Mouse (Mus musculus) heart, adult 18-20 months (tissue): ENCODE data around the gene Rbm47. TPM values are rescaled to one million over a fixed set of nuclear protein-coding genes. Genes with fewer than 3 reads are reported as not detected.

Experiments used
- DNase-seq, 2 experiments: peaks; one replicate each; pipeline ENCODE4 v3.0.0; 2021 to 2022; ENCODE audit warnings: mixed read lengths in 1 of 2
- total RNA-seq, 2 experiments: library from RNA; stranded (reverse); gene quantifications; 2 replicates each; pipeline ENCODE4 v1.2.3; 2021

Rbm47 gene
- total RNA-seq, 2 experiments from 2014 or later = 2.1 to 5.2 TPM

GRCm38 (mm10) chr5:66124931-66125330 is 48.0 kb downstream of the Rbm47 start:
- no peak for DNase-seq

GRCm38 (mm10) chr5:66124089-66124400 is 48.9 kb downstream of the Rbm47 start:
- DNase-seq = no peak

- no peak for DNase-seq
These were observed 49.4 kb downstream of the Rbm47 start for GRCm38 (mm10) chr5:66123295-66124088.

- DNase-seq = no peak
These were observed 51.7 kb downstream of the Rbm47 start for GRCm38 (mm10) chr5:66121255-66121654.

- no peak for DNase-seq
These were observed 58.2 kb downstream of the Rbm47 start for GRCm38 (mm10) chr5:66114751-66115150.

GRCm38 (mm10) chr5:66114208-66114607 is 58.7 kb downstream of the Rbm47 start:
- DNase-seq = no peak

GRCm38 (mm10) chr5:66112059-66112458 is 60.9 kb downstream of the Rbm47 start:
- peak; percentile 38 to 79 for DNase-seq

- no peak for DNase-seq
These were observed 66.5 kb downstream of the Rbm47 start for GRCm38 (mm10) chr5:66106372-66106771.

GRCm38 (mm10) chr5:66105946-66106345 is 67.0 kb downstream of the Rbm47 start:
- DNase-seq = peak in 1 of 2 experiments; percentile 49

GRCm38 (mm10) chr5:66105366-66105765 is 67.6 kb downstream of the Rbm47 start:
- no peak for DNase-seq

- no peak for DNase-seq
These were observed 69.5 kb downstream of the Rbm47 start for GRCm38 (mm10) chr5:66103386-66103785.

GRCm38 (mm10) chr5:66102821-66103220 is 70.1 kb downstream of the Rbm47 start:
- peak in 1 of 2 experiments; percentile 39 for DNase-seq

GRCm38 (mm10) chr5:66101577-66101976 is 71.3 kb downstream of the Rbm47 start:
- DNase-seq = no peak

- no peak for DNase-seq
These were observed 72.6 kb downstream of the Rbm47 start for GRCm38 (mm10) chr5:66100322-66100721.

- DNase-seq = no peak
These were observed 74.6 kb downstream of the Rbm47 start for GRCm38 (mm10) chr5:66098094-66098871.

GRCm38 (mm10) chr5:66096081-66096480 is 76.8 kb downstream of the Rbm47 start:
- DNase-seq = no peak

- no peak for DNase-seq
These were observed 77.8 kb downstream of the Rbm47 start for GRCm38 (mm10) chr5:66095166-66095565.

- peak; percentile 54 to 56 for DNase-seq
These were observed 82.9 kb downstream of the Rbm47 start for GRCm38 (mm10) chr5:66090037-66090436.

- no peak for DNase-seq
These were observed 83.3 kb downstream of the Rbm47 start for GRCm38 (mm10) chr5:66089600-66089999.

- no peak for DNase-seq
These were observed 84.0 kb downstream of the Rbm47 start for GRCm38 (mm10) chr5:66088902-66089295.

GRCm38 (mm10) chr5:66088247-66088901 is 84.5 kb downstream of the Rbm47 start:
- no peak for DNase-seq

GRCm38 (mm10) chr5:66086952-66087351 is 86.0 kb downstream of the Rbm47 start:
- DNase-seq = no peak

GRCm38 (mm10) chr5:66086304-66086703 is 86.6 kb downstream of the Rbm47 start:
- no peak for DNase-seq
